Mouse (Mus musculus): ENCODE results near the gene Il11ra1. TPM values are rescaled to one million over a fixed set of nuclear protein-coding genes. Genes with fewer than 3 reads are reported as not detected.
A peak's percentile ranks its signal among the peaks of the same experiment; 100 is the strongest.
"Not testable (repeated sequence)": the region's sequence is repeated elsewhere in the genome, so short reads cannot be mapped to it uniquely, and the experiment has no call there.

Il11ra1 gene
- total and polyA plus RNA-seq, 2 experiments from 2014 or later = 41.9 to 47.4 TPM

- H3K4me3 ChIP-seq (ENCODE audit: low read length) = peak overlapping the region; percentile 37
- H3K27ac ChIP-seq = peak overlapping the region; percentile 51; the same call in 1 of the 2 replicates
- not testable (repeated sequence) for ATAC-seq; H3K4me1 ChIP-seq (ENCODE audit: insufficient read depth, low read length); H3K9ac ChIP-seq (replicated peaks; ENCODE audit: low read length); H3K36me3 ChIP-seq (ENCODE audit: insufficient read depth, low read length); H3K9me3 ChIP-seq (ENCODE audit: low read length); H3K27me3 ChIP-seq (ENCODE audit: insufficient read depth, low read length)
- peak; percentile 51 for DNase-seq (ENCODE audit: low spot score)
- H3K4me2 ChIP-seq (ENCODE audit: low read depth, low read length) = peak overlapping the region; percentile 40; the same call in 1 of the 2 replicates
- 0% methylated on average over 15 of the region's 25 CpGs for WGBS
Observed at GRCm38 (mm10) chr4:41773502-41773901, 73.7 kb downstream of the Il11ra1 start.

GRCm38 (mm10) chr4:41774002-41774401 is 74.2 kb downstream of the Il11ra1 start, which contains the start of gene Ccl27a:
Gene Ccl27a, minus strand, starts transcription at chr4:41774247.
- peak; percentile 91 for DNase-seq (ENCODE audit: low spot score)
- not testable (repeated sequence) for H3K9ac ChIP-seq (replicated peaks; ENCODE audit: low read length); H3K36me3 ChIP-seq (ENCODE audit: insufficient read depth, low read length); H3K27me3 ChIP-seq (ENCODE audit: insufficient read depth, low read length); H3K4me1 ChIP-seq (ENCODE audit: insufficient read depth, low read length); H3K9me3 ChIP-seq (ENCODE audit: low read length); ATAC-seq
- under 1% methylated on average over 12 of the region's 14 CpGs for WGBS
- Histone ChIP-seq H3K27ac (peak within 1 kb of the TSS; percentile 58; the same call in 1 of the 2 replicates), H3K4me2 (ENCODE audit: low read depth, low read length) (peak within 1 kb of the TSS; percentile 45), H3K4me3 (ENCODE audit: low read length) (peak within 1 kb of the TSS; percentile 37)

GRCm38 (mm10) chr4:41774506-41774905 is 74.7 kb downstream of the Il11ra1 start:
- peak overlapping the region; percentile 58; the same call in 1 of the 2 replicates for H3K27ac ChIP-seq
- ATAC-seq; H3K36me3 ChIP-seq (ENCODE audit: insufficient read depth, low read length); DNase-seq (ENCODE audit: low spot score); H3K27me3 ChIP-seq (ENCODE audit: insufficient read depth, low read length); H3K4me1 ChIP-seq (ENCODE audit: insufficient read depth, low read length); H3K9ac ChIP-seq (replicated peaks; ENCODE audit: low read length); H3K9me3 ChIP-seq (ENCODE audit: low read length): not testable (repeated sequence)
- peak overlapping the region; percentile 37 for H3K4me3 ChIP-seq (ENCODE audit: low read length)
- WGBS = 56% methylated on average over 3 of the region's 3 CpGs
- peak overlapping the region; percentile 45 for H3K4me2 ChIP-seq (ENCODE audit: low read depth, low read length)

GRCm38 (mm10) chr4:41775840-41776239 is 76.1 kb downstream of the Il11ra1 start:
- not testable (repeated sequence) for H3K4me2 ChIP-seq (ENCODE audit: low read depth, low read length); H3K9ac ChIP-seq (replicated peaks; ENCODE audit: low read length); H3K9me3 ChIP-seq (ENCODE audit: low read length); H3K27me3 ChIP-seq (ENCODE audit: insufficient read depth, low read length); H3K27ac ChIP-seq; H3K4me1 ChIP-seq (ENCODE audit: insufficient read depth, low read length); H3K36me3 ChIP-seq (ENCODE audit: insufficient read depth, low read length); H3K4me3 ChIP-seq (ENCODE audit: low read length); DNase-seq (ENCODE audit: low spot score); ATAC-seq
- 83% methylated on average over 1 of the region's 1 CpGs for WGBS

GRCm38 (mm10) chr4:41781271-41781670 is 81.5 kb downstream of the Il11ra1 start:
- DNase-seq (ENCODE audit: low spot score); H3K9ac ChIP-seq (replicated peaks; ENCODE audit: low read length); H3K4me2 ChIP-seq (ENCODE audit: low read depth, low read length); H3K9me3 ChIP-seq (ENCODE audit: low read length); H3K4me1 ChIP-seq (ENCODE audit: insufficient read depth, low read length); H3K36me3 ChIP-seq (ENCODE audit: insufficient read depth, low read length); H3K27me3 ChIP-seq (ENCODE audit: insufficient read depth, low read length); H3K27ac ChIP-seq; H3K4me3 ChIP-seq (ENCODE audit: low read length); ATAC-seq: not testable (repeated sequence)
- 15% methylated on average over 6 of the region's 9 CpGs for WGBS

GRCm38 (mm10) chr4:41781748-41782485 is 82.1 kb downstream of the Il11ra1 start:
- 22% methylated on average over 12 of the region's 21 CpGs for WGBS
- not testable (repeated sequence) for ATAC-seq; H3K9ac ChIP-seq (replicated peaks; ENCODE audit: low read length); H3K4me3 ChIP-seq (ENCODE audit: low read length); H3K4me1 ChIP-seq (ENCODE audit: insufficient read depth, low read length); H3K4me2 ChIP-seq (ENCODE audit: low read depth, low read length); H3K9me3 ChIP-seq (ENCODE audit: low read length); H3K36me3 ChIP-seq (ENCODE audit: insufficient read depth, low read length); H3K27ac ChIP-seq; H3K27me3 ChIP-seq (ENCODE audit: insufficient read depth, low read length)
- DNase-seq (ENCODE audit: low spot score) = peak; percentile 0

GRCm38 (mm10) chr4:41782711-41783110 is 82.9 kb downstream of the Il11ra1 start:
- 28% methylated on average over 4 of the region's 4 CpGs for WGBS
- not testable (repeated sequence) for H3K4me1 ChIP-seq (ENCODE audit: insufficient read depth, low read length)

GRCm38 (mm10) chr4:41783197-41783596 is 83.4 kb downstream of the Il11ra1 start:
- not testable (repeated sequence) for H3K4me2 ChIP-seq (ENCODE audit: low read depth, low read length); H3K9ac ChIP-seq (replicated peaks; ENCODE audit: low read length); H3K27ac ChIP-seq; ATAC-seq; H3K4me3 ChIP-seq (ENCODE audit: low read length); H3K9me3 ChIP-seq (ENCODE audit: low read length); H3K27me3 ChIP-seq (ENCODE audit: insufficient read depth, low read length); H3K4me1 ChIP-seq (ENCODE audit: insufficient read depth, low read length); DNase-seq (ENCODE audit: low spot score); H3K36me3 ChIP-seq (ENCODE audit: insufficient read depth, low read length)
- WGBS = 39% methylated on average over 3 of the region's 3 CpGs

More at GRCm38 (mm10) chr4:41782711-41783110, 82.9 kb downstream of the Il11ra1 start:
- not testable (repeated sequence) for H3K36me3 ChIP-seq (ENCODE audit: insufficient read depth, low read length); H3K4me2 ChIP-seq (ENCODE audit: low read depth, low read length); H3K4me3 ChIP-seq (ENCODE audit: low read length); DNase-seq (ENCODE audit: low spot score); H3K27ac ChIP-seq; H3K27me3 ChIP-seq (ENCODE audit: insufficient read depth, low read length); H3K9ac ChIP-seq (replicated peaks; ENCODE audit: low read length); ATAC-seq; H3K9me3 ChIP-seq (ENCODE audit: low read length)
